Mouse (Mus musculus) T-helper 17 cell (primary cell): ENCODE data around the gene Sec22c.

Source experiments
- in situ Hi-C, 2 experiments: fragments of 300-600 bp; cut with MboI, MseI; formaldehyde crosslinking; loops; 1 replicate in 1 of 2; 2 replicates in 1 of 2; pipeline ENCODE4 v1.15.1; 2025; ENCODE audit warnings: high pct_unique_total_duplicates in 2 of 2

The Sec22c gene

GRCm38 (mm10) chr9:121697150-121698049, 7.9 kb downstream of the Sec22c start:
- in situ Hi-C loops: no loop called here

GRCm38 (mm10) chr9:121696626-121697025, 8.7 kb downstream of the Sec22c start:
- in situ Hi-C loops: no loop called here

GRCm38 (mm10) chr9:121694736-121695135, 10.6 kb downstream of the Sec22c start:
- in situ Hi-C loops: no loop called here

GRCm38 (mm10) chr9:121690734-121691133, 14.6 kb downstream of the Sec22c start:
- in situ Hi-C loops: no loop called here

GRCm38 (mm10) chr9:121690200-121690651, 15.1 kb downstream of the Sec22c start:
- in situ Hi-C loops: no loop called here

- in situ Hi-C loops: no loop called here
These were observed 20.6 kb downstream of the Sec22c start for GRCm38 (mm10) chr9:121684702-121685101.

GRCm38 (mm10) chr9:121682037-121682680, 23.1 kb downstream of the Sec22c start:
- in situ Hi-C loops: no loop called here

- in situ Hi-C loops: no loop called here
These were observed 24.1 kb downstream of the Sec22c start for GRCm38 (mm10) chr9:121681191-121681590.

- in situ Hi-C loops: no loop called here
These were observed 25.7 kb downstream of the Sec22c start for GRCm38 (mm10) chr9:121679549-121679948.

- in situ Hi-C loops: no loop called here
These were observed 27.8 kb downstream of the Sec22c start for GRCm38 (mm10) chr9:121677476-121677875.

- in situ Hi-C loops: no loop called here
These were observed 28.2 kb downstream of the Sec22c start for GRCm38 (mm10) chr9:121677069-121677468.

GRCm38 (mm10) chr9:121675556-121675955, 29.7 kb downstream of the Sec22c start:
- in situ Hi-C loops: no loop called here

GRCm38 (mm10) chr9:121675011-121675410, 30.3 kb downstream of the Sec22c start:
- in situ Hi-C loops: no loop called here

GRCm38 (mm10) chr9:121673716-121674115, 31.6 kb downstream of the Sec22c start:
- in situ Hi-C loops: no loop called here

- in situ Hi-C loops: no loop called here
These were observed 33.0 kb downstream of the Sec22c start for GRCm38 (mm10) chr9:121672311-121672710.

GRCm38 (mm10) chr9:121671300-121671699, 34.0 kb downstream of the Sec22c start:
- in situ Hi-C loops: no loop called here

- in situ Hi-C loops: no loop called here
These were observed 35.9 kb downstream of the Sec22c start for GRCm38 (mm10) chr9:121669348-121669791.

- in situ Hi-C loops: no loop called here
These were observed 37.5 kb downstream of the Sec22c start for GRCm38 (mm10) chr9:121667822-121668221.

GRCm38 (mm10) chr9:121666957-121667630, 38.2 kb downstream of the Sec22c start:
- in situ Hi-C loops: no loop called here

GRCm38 (mm10) chr9:121664104-121664503, 41.2 kb downstream of the Sec22c start:
- in situ Hi-C loops: no loop called here

GRCm38 (mm10) chr9:121663467-121663866, 41.8 kb downstream of the Sec22c start:
- in situ Hi-C loops: no loop called here

- in situ Hi-C loops: no loop called here
These were observed 45.5 kb downstream of the Sec22c start for GRCm38 (mm10) chr9:121659791-121660190.
